In genomic region chr5:115766821-115767220, GRCm38 (mm10) we compare ENCODE assay signal across 15 mouse cellular contexts.
"Had no signal": no experiment of that assay in that cellular context is flagged by ENCODE, and none has a peak within 500 bp of the region (broad histone marks: within the 10 kb centered on the region; RNA-seq: fewer than 3 reads in every experiment).

No protein-coding gene starts in this region.

- H3K4me1 ChIP-seq: limb, embryonic 12.5 days; liver, embryonic 13.5 days; lung, embryonic 15.5 days; neural tube, embryonic 13.5 days had no signal

- H3K4me2 ChIP-seq: limb, embryonic 12.5 days; liver, embryonic 13.5 days; lung, embryonic 15.5 days; midbrain, embryonic 13.5 days; neural tube, embryonic 13.5 days had no signal

- H3K4me3 ChIP-seq: limb, embryonic 12.5 days; liver, embryonic 13.5 days; lung, embryonic 15.5 days; midbrain, embryonic 13.5 days; neural tube, embryonic 13.5 days had no signal

- H3K9me3 ChIP-seq: lung, embryonic 15.5 days; midbrain, embryonic 13.5 days had no signal

- H3K36me3 ChIP-seq: limb, embryonic 12.5 days; liver, embryonic 13.5 days; lung, embryonic 15.5 days; midbrain, embryonic 13.5 days; neural tube, embryonic 13.5 days had no signal

- DNase-seq: layer of hippocampus, adult 9-11 months; layer of hippocampus, postnatal 36 days; liver; liver, embryonic 13.5 days; liver, postnatal 0 days; retina, postnatal 1 day; right cerebral cortex, postnatal 25 days; thymus, postnatal 36 days had no signal

- H3K9ac ChIP-seq: limb, embryonic 12.5 days; liver, embryonic 13.5 days; liver, postnatal 0 days; lung, embryonic 15.5 days; midbrain, embryonic 13.5 days; neural tube, embryonic 13.5 days had no signal

- H3K27ac ChIP-seq: limb, embryonic 12.5 days; liver, embryonic 13.5 days; lung, embryonic 15.5 days; midbrain, embryonic 13.5 days; neural tube, embryonic 13.5 days had no signal

- H3K27me3 ChIP-seq: limb, embryonic 12.5 days; liver, embryonic 13.5 days; lung, embryonic 15.5 days; midbrain, embryonic 13.5 days; neural tube, embryonic 13.5 days had no signal

- ATAC-seq: hindbrain, embryonic 16.5 days; inflammation-experienced regulatory T-cells, adult 6 months; intestine, postnatal 0 days; liver, postnatal 0 days; midbrain, embryonic 13.5 days had no signal
